Mouse (Mus musculus): ENCODE measurements at regions not wholly inside any gene's neighbourhood (a gene's known extent, or its start where the extent isn't known, plus 50 kb on each side); places are given as distances from the start of the nearest gene placed in this dataset.

GRCm38 (mm10) chr10:84317960-84318359 is 122.4 kb downstream of the Nuak1 start:
- TF ChIP-seq CTCF (IDR thresholded peaks at IDR 0.05; ENCODE audit: extremely low read depth, insufficient read depth, insufficient read length, insufficient replicate concordance) (no peak), POLR2A (IDR thresholded peaks at IDR 0.05; ENCODE audit: low read depth, low read length) (no peak)

All from spleen, adult 2 months (tissue).